Mouse (Mus musculus) heart, adult 18-20 months (tissue): ENCODE results near the gene Pnkd. TPM values are rescaled to one million over a fixed set of nuclear protein-coding genes. Genes with fewer than 3 reads are reported as not detected.

Experiments used
- DNase-seq, 2 experiments: peaks; one replicate each; pipeline ENCODE4 v3.0.0; 2021 to 2022; ENCODE audit warnings: mixed read lengths in 1 of 2
- total RNA-seq, 2 experiments: library from RNA; stranded (reverse); gene quantifications; 2 replicates each; pipeline ENCODE4 v1.2.3; 2021

Gene Pnkd
- total RNA-seq, 2 experiments from 2014 or later: 138 to 151 TPM

DNA sequence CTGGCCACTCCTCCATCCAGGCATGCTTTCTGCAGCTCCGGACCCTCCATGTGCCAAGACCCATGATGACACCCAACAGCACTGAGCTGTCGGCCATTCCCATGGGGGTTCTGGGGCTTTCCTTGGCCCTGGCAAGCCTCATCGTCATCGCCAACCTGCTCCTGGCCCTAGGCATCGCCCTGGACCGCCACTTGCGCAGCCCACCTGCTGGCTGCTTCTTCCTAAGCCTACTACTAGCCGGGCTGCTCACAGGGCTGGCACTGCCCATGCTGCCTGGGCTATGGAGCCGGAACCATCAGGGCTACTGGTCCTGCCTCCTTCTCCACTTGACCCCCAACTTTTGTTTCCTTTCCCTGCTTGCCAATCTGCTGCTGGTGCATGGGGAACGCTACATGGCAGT lies 6.2 kb upstream of the Pnkd start, which contains the start of gene Gpbar1:
Gpbar1 (plus strand) TSS at position 13 of the 400 bp plus-strand sequence.
- DNase-seq: no peak

DNA sequence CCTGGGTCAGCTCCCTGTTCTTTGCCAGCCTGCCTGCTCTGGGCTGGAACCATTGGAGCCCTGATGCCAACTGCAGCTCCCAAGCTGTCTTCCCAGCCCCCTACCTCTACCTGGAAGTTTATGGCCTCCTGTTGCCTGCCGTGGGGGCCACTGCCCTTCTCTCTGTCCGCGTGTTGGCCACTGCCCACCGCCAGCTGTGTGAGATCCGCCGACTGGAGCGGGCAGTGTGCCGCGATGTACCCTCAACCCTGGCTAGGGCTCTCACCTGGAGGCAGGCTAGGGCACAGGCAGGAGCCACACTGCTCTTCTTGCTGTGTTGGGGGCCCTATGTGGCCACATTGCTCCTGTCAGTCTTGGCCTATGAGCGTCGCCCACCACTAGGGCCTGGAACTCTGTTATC lies 5.7 kb upstream of the Pnkd start:
- DNase-seq: no peak

DNA sequence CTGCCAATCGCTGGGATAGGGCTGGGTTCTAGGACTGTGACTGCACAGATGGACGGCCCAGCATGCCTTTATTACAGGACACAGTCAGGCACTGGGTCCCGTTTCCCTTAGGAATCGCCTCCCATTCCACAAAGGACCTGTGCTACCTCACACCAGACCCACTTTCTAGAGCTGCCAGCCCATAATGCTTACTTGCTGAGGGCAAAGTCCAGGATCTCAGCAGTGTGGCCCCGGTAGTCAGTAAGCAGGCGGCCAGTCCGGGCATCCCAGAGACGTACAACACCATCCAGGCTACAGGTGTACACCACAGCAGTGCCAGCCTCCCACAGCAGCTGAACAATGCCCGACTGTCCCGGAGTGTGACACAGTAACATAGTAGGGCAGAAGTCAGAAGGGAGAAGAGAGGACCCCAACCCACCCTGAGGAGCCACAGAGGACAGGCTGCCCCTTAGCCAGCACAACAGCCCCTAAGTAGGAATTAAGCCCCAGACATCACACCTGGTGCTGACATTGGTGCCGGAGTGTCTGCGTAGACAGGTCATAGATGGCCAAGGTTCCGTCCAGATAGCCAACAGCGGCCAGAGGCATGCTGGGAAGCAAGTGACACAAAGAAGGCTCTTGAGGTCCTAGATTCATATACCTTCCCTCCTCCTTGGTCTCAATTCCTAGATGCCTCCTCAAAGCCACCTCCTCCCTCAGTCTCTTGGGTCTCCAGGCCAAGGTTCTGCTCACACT lies 4.0 kb upstream of the Pnkd start:
- DNase-seq: no peak

DNA sequence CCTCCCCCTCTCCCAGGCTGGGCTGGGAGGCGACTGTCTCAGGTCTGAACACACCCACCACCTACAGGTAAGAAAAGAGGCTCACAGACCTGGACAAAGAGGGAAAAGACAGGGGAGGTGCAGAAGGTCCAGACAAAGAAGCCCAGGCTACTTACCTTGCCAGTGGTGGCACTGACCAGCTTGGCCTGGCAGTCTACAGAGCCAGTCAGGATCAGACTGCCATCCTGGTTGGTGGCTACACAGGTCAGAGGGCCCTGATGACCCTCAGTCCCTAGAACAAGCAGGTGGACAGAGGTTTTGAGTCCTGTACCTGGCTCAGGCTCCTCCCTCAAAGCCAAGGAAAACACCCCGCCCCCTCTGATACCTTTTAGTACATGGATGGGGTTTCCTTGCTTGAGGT lies 3.4 kb upstream of the Pnkd start:
- DNase-seq: no peak

DNA sequence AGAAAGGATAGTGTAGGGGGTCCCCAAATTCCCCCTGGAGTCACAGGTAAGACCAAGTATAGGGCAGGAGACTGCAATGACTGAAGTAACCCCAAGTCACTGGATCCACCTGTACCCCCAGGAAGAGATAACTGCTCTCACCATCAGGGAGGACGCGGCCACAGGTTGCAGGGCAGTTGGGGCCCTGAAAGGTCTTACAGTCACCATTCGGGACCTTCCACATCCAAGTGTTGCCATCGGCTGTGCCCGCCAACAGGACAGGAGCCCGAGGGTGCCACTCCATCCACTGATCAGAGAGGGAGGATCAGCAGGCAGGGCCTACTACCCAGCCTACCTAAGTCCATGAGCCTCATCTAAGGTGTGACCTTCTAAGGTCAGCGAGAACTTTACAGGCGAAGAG lies 2.8 kb upstream of the Pnkd start:
- DNase-seq: no peak

DNA sequence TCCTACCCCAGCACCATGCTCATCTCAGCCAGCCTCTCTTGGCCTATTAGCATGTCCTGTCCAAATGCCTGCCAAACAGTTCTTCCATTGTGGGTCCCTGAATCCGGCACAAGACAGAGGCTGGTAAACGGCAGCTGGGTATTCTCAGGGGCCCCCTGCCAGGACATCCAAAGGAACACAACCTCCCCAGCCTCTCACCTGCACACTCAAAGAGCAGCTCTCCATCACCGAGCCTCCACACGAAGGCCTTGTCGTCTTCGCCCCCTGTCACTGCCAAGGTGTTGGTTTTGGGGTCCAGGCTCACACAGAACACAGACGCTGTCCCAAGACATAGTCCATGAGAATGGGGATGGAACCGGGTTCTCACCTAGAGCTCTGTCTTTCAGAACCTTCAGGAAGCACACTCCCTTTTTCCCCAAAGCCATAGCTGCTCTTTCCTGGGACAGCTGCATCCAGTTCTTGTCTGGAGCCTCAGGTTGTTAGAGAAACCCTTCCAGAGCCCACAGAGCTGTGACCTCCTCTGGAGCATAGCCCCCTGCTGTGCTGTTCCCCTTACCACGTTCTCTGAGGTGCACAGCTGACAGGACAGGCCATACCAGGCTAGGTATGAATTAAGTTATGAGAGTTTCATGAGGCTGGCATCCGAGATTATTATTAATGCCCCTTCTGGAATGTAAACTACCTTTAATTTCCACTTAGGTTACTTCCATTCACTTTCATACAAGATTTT lies 1.7 kb upstream of the Pnkd start:
- DNase-seq: no peak

DNA sequence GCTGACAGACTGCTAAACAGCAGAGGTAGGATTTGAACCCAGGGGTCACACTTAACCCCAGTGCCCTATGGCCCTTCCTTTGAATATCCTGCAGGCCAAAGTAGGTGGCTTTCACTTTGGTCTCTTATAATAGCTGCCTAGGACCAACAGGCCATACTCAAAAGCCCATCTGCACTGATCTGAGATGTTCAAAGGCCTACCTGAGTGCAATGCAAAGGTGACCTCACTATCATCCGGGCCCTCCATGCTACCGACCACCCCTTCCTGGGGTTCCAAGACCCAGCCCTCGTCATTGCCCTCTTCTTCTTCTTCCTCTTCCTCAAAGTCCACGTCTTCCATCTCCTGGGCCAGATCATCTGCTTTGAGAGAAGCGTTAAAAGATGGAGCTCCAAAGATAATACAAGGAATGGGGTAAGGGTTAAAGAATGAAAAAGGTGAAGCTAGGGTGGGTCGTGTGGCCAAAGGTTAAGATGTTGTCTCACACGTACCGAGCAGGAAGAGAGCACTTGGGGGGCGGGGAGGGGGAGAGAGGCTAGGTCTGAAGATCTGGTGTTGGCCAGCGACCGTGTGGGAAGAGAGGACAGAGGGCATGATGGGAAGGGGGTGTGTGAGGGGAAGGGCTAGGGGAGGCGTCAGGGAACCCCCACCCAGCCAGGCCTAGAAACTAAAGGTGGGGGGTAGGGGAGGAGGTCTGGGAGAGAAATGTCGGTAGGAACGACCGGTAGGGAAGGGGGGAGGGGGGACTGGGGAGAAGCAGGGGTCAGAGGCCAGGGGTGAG lies 855 bp upstream of the Pnkd start:
- peak; percentile 67 to 71 for DNase-seq

DNA sequence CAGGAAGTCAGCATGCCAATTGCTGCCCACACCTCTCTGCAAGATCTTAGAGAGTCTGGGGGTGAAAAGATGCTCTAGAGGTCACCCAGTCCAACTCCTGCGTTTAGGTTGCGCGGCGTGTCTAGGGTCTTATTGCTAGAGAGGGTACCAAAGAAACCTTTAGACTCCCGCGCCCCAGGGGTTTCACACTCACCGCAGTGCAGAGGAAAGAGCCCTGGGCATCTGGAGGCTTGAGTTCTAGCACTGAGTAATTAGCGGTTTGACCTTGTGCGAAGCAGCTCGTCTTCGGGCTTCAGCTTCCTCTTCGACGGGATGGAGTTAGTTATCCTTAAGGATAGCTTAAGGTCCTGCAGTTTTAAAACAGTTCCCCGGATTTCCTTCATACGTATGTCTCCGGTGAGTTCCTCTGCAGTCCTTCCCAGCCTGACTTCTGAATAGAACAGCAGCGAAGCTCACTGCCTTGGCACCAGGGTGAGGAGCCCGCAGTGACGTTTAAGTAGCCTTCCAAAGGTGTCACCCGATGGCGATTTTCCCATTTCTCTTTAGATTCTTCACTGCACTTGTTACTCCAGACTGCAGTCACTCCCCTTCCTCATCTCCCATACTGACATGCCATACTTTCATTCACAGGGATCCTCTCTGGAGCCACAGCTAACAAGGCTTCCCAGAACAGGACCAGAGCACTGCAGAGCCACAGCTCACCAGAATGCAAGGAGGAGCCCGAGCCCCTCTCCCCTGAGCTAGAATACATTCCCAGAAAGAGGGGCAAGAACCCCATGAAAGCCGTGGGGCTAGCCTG lies 681 bp downstream of the Pnkd start:
- DNase-seq: peak in 1 of 2 experiments; percentile 38

DNA sequence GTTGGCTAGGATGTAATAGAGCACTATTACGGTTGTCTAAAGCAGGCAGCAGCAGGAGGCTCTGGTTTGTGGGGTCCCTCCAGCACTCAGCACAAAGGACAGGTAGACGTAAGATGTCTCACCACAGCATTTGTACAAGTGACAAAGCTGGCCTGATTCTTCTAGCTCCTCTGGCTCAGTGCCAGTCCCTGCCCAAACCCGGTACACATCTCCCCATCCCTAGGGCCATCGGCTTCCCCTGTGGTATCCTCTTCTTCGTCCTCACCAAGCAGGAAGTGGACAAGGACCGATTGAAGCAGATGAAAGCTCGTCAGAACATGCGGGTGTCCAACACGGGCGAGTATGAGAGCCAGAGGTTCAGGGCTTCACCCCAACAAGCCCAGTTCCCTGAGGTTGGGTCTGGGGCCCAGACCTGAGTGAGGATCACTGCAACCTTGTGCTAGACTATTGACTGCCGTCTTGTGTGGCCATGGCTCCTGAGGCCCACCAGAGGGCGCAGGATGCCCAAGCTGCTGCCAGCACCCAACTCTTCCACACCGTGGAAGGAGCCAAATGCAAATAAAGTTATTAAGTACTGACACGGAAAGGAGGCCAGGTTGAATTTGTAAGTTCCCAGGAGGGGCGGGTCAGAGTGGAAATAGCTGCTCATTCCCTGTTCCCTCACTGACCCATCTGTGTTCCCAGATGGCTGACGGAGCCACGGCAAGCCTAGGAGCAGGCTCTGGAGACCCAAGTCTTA lies 2.3 kb downstream of the Pnkd start:
- peak in 1 of 2 experiments; percentile 44 for DNase-seq

DNA sequence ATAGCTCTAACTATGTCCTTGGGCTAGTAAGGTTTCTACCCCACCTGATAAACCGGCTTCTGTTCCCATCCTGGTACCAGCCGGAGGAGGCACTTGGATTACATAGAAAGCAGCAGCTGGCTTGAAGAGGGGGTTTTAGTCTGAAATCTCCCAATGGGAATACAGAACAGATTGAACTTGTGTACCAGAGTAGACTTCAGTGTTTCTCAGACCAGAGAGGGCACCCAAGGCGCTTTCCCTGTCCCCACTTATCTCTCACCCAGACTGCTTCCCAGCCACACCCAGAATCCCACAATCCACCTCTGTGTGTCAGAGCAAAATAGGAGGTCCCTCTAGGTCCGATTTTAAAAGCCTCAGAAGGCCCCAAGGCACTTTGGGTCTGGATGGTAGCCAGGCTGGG lies 3.6 kb downstream of the Pnkd start:
- DNase-seq: no peak

DNA sequence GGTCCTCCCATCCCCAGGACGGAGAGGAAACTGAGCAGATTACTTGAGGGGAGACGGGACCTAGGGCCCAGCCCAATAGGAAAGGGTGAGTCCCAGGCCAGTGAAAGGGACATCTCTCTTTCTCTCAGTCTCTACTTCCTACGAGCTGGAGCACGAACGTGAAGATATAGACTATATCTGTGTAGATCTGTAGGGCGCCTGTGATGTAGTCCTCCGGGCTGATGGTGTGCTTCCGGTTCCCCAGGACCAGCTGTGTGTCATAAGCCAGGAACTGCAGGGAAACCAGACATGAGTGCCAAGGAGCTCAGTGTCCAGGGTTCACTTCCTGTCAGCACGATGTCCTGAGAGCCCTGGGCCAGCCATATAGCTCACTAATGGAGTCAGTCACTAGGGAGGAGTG lies 4.5 kb downstream of the Pnkd start:
- DNase-seq: no peak

DNA sequence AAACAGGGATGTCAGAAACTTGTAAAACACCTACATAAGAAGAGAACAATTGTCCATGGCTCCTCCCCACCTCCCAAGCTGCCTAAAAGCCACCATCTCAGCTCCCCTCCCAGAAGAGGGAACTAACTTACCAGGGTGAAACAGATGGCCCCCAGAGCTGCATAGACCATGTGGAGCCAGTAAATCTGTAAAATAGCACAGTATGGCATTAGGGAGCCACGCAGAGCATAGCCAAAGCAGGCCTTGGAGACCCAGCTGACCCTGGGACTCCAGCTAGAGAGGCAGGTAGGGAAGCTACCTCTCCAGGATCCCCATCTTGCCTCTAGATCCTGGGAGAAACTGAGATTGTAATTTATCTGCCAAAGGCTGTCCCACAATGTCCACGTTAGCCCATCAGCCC lies 5.0 kb downstream of the Pnkd start:
- no peak for DNase-seq

DNA sequence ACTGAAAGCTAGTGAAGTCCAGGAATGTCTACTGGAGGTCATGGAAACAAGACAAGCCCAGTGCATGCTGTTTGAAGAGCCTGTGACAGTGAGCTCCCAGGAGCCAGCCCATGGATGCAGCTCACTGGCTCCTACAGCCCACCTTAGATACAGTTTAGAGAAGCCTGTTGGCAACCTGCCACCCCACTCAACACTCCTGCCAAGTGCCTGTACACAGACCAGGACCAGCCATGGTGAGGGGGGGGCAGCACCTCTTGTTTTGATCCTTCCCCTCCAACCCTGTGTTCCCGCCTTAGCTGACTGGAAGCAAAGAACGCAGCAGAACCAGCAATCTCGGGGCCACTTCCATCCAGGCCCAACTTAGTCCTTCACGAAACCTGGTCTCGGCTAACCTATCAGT lies 5.4 kb downstream of the Pnkd start:
- DNase-seq: peak in 1 of 2 experiments; percentile 45

DNA sequence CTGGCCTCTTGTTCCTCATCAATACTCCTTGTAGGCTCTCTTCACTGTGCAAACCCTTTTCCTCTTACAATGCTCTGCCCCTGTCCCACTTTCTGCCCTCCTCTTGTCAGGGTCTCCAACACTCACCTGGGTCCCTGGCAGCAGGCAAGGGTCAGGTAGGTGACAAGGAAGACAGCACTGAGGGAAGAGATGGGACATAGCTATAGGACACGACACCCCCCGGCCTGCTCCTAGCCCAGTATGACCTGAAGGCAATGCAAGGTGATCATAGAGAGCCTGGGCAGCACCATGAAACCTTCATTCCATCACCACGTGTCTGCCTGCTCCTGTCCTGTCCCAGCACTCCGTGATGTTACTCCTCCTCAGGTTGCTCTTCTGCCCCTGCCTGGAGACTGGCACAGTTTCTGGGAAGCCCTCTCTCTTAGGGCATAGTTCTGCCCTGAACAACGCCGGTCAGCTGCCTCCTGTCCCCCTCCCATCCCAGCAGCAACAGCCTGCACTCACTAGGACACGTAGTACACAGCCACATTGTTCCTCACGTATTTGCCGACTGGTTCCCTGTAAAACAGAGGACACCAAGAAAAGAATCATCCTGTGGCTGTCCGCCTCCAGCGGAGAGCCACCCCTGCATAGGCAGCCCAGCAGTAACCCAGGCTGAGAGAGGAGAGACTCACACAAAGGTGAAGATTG lies 7.7 kb downstream of the Pnkd start:
- no peak for DNase-seq

DNA sequence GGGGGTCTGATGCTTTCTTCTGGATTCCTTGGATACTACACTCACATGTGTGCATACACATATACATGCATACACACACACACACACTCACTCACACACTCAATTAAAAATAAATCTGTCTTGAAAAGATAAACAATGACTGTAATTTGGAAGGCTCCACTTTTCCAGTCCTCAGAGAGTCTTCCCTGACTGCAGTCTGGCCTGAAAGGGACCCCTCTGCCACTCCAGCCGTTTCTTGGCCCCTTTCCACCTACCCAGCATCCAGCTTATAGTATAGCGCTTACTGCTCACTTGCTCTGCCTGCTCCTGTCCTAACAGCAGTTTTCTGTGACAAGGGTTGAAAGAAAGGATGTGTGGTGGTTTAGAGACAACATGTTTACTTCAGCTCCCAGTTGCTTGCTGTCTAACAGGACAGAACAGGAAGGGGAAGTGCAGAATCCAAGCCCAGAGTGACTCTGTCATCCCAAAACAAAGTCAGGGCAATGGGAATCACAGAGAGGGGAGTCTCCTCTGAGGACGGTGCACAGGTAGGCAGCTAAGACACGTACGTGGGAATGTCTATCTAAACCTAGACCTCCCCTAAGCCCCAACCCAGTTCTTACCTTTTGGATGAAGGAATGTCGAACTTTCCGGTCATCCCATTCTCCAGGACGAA lies 8.7 kb downstream of the Pnkd start:
- DNase-seq: no peak

DNA sequence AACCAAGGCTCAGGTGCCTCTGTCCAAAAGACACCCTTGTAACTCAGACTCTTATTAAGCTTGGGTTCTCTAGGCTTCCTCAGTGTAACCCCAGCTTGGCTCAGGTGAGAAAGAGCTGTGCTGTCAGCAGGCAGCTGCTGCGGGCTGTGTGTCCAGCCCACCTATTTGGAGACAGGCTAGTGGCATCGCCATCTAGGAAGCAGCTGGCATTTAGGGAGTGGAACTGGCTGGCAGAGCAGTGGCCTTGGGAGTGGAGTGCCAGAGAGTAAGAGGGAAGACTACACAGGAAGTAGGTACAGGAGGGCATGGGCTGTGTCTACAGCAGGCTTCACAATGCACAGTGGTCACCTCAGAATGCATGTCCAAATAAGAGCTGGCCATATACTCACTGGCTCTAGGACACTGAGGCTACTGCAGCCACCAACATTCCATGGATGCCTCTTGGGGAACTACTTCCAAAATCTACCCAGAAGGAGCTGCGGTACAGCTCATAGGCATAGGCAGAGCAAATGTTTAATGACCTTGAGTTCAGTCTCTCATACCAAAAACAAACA lies 9.4 kb downstream of the Pnkd start:
- no peak for DNase-seq

DNA sequence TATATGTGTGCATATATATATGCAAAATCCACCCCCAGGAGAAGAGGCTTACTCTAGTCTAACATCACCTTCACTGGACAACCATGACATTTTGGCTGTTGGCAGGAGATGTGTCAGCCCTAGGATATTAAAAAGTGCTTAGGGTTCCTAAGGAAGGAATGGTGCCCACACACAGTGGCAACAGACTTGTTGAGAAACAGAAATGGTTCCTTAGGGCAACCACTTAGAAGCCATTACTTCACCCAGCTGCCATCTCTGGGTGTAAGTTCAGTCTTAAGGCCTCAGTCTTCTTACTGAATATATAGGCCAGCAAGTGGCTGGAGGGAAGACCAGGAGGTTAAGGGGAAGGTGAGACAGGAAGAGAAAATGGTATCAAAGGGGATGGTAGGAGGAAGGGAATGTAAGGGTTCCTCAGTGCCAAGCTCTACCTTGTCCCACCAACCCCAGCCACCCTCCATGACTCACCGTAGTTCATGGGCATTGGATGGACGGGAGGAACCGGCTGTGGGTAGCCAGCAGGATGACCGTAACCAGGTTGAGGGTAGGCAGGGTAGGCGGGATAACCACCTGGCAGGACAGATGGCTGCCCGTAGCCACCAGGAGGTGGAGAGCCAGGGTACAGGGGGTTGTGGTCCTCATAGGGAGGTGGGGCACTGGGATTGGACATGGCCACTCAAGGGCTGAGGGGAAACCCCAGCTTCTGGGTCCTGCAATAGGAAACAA lies 10.2 kb downstream of the Pnkd start:
- no peak for DNase-seq

DNA sequence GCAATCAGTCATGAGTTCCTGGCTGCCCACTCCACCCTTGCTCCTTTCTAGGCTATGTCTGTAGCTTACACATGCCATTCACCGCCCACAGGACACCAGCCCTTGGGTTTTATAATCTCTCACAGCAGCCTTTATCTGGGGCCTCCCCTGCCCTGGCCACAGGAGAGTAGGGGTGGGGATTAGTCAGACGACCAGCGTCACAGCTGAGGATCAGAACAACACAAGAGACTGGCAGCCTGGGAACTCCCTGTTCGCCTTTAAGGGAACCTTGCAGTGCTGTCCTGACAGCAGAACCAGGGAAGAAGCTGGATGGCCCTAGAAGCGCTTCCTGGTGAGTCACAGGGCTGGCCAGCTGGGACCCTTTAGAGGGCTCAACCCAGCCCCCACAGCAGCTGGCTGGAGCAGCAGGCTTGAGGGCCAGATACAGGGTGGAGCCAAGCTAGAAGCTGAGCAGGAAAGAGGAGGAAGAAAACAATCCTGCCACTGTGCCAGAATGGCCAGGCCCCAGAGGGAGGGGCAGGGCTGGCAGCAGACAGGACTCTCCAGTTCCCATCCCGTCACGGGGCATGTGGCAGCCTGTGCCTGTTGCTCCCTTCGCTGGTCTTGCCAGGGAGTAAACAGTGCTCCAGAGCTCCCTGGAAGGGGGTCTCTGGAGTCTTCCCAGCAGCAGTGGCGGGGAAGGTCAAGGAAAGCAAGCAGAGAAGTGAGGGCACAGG lies 10.9 kb downstream of the Pnkd start:
- peak; percentile 95 to 98 for DNase-seq

DNA sequence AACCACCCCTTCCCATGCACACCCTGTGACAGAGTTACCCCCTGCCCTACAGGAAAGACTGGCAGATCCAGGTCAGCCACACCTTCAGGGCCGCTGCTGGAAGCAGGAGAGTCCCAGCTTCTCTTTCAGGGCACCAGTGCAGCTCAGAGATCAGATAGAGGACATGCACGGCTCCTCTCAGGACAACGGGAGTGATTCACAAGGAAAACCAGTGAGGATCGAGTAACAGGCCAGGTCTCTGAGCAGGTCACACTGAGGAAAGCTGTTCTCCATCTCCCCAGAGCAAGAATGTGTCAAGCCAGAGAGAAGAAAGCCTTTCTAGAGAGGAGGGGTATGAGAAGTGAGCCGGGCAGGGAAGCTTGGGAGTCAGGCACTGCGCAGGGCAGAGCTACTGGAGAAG lies 11.7 kb downstream of the Pnkd start:
- DNase-seq: peak in 1 of 2 experiments; percentile 61
